ENCODE assay signal across 11 mouse cellular contexts in the genomic region with DNA sequence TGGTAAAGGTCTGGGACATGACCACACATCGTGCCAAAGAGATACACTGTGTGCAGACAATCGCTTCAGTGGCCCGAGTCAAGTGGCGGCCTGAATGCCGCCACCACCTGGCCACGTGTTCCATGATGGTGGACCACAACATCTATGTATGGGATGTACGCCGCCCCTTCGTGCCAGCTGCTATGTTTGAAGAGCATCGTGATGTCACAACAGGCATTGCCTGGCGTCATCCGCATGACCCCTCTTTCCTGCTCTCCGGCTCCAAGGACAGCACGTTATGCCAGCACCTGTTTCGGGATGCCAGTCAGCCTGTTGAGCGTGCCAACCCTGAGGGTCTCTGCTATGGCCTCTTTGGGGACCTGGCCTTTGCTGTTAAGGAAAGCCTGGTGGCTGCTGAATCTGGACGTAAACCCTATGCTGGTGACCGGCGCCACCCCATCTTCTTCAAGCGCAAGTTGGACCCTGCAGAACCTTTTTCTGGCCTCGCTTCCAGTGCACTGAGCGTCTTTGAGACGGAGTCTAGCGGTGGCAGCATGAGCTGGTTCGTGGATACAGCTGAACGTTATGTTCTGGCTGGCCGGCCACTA.
"Had no signal": no experiment of that assay in that cellular context is flagged by ENCODE, and none has a peak within 500 bp of the region (broad histone marks: within the 10 kb centered on the region; RNA-seq: fewer than 3 reads in every experiment).

No protein-coding gene starts in this region.

- H3K4me3 ChIP-seq: limb, embryonic 13.5 days; myocyte had no signal

- H3K4me2 ChIP-seq: midbrain, embryonic 11.5 days had no signal

- H3K9ac ChIP-seq: limb, embryonic 13.5 days; liver, embryonic 14.5 days had no signal

- H3K27ac ChIP-seq: limb, embryonic 13.5 days; liver, embryonic 14.5 days had no signal

- H3K9me3 ChIP-seq: limb, embryonic 13.5 days had no signal

- DNase-seq: kidney, postnatal 4 days; left cerebral cortex, postnatal 4 days; lung, adult 18-20 months; retina, postnatal 1 day; right cerebral cortex, postnatal 4 days; spleen, adult 18-20 months; thymus, postnatal 14 days had no signal
